Mouse (Mus musculus) forelimb bud, embryonic 11.5 days (tissue): ENCODE measurements around the gene Gm21976.

Source experiments
- DNase-seq: peaks from one replicate; pipeline ENCODE4 v3.0.0-alpha.2; 2012; ENCODE audit warnings: low read depth, low spot score

The Gm21976 gene

DNA sequence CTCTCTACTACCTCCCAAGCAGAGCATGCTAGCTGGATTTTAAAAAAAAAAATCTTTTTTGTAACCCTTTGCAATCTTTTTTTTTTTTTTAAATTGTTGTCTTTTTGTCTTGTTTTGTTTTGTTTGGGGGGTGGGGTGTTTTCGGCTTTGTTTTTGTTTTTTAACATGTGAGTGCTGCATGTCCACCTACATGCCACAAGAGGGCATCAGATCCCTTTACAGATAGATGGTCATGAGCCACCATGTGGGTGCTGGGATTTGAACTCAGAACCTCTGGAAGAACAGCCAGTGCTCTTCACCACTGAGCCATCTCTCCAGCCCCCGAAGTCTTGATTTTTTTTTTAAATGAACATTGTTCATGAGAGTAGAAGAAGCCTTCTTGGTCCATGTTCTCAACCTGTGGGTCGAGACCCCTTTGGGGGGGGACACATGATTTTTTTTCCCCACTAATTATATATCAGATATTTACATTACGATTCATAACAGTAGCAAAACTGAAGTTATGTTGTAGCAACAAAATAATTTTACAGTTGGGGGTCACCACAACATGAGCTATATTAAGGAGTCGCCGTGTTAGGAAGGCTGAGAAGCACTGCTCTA lies 18.3 kb downstream of the Gm21976 start:
- no peak for DNase-seq

DNA sequence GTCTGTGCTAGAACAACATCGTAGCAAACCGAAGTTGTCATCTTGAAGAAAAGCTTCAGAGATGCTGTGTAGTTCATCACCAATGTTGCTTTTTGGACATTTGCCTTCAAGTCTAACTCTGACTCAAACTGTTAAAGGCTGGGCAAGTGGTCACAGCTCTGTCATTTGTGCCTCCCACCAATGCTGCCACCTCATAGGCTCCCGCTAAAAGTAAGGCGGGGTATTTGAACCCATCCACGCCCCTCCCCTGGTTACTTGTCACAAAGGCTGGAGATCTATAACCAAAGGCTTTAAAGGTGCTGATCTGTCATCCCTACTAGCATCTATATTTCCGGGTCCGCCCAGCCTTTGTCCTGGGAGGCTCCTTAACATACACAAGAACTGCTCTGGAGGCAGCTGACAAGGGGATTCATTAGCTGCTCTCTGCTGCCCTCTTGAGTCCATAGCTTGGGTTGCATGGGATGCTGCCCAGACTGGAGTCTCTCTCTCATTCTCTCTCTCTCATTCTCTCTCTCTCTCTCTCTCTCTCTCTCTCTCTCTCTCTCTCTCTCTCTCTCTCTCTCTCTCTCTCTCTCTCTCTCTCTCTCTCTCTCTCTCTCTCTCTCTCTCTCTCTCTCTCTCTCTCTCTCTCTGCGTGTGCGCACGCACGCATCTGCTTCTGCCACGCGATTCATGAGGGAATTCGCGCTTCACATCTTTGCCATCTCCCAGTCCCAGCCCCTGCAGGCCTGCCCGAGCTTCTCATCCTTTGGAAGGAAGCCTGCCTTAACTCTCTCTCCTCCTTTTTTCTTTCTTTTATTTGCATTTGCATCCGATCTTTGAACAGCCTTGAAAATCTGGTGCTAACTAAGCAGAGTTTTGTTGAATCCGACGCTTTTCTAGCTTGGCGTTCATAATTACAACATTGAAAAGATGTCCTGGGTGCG lies 19.4 kb downstream of the Gm21976 start:
- peak; percentile 89 for DNase-seq

DNA sequence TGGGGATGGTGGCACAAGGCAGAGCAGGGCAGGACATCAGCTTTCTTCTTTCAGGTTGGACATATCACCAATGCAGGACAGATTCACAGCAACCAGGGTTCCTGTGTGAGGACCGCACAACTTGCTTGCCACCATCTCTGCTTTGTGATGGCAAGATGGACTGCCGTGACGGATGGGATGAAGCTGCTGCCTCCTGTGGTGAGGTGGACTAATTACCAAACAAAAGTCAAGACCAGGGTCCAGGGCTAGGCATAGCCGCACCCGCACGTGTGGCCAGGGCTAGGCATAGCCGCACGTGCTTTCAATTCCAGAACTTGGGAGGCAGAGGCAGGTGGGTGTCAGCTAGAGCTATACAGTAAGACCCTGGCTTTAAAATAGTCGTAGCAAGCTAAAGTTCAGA lies 25.6 kb downstream of the Gm21976 start:
- no peak for DNase-seq

- no peak for DNase-seq
Observed at GRCm38 (mm10) chr13:98306393-98306792, 26.7 kb downstream of the Gm21976 start.

- DNase-seq, result no peak
Observed at GRCm38 (mm10) chr13:98306852-98307475, 27.3 kb downstream of the Gm21976 start.

GRCm38 (mm10) chr13:98308004-98308403 lies 28.3 kb downstream of the Gm21976 start:
- DNase-seq, result no peak

DNA sequence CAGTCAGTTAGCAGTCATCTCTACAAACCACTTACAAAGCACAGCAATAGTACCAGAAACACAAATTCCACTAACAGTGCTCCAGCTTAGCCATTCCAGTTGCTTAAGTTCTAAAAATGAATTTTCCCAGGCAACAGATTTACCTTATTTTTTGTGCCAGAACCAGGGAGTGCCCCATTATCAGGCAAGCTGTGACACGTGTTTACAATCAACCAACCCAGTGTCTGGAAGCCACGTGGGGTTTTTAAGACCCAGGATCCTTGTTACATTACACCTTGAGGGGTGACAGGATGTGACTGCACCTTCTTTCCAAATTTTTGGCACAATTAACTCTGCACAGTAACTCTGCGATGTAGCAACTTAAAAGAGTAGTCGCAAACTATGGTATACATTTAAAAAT lies 29.0 kb downstream of the Gm21976 start:
- DNase-seq, result no peak

DNA sequence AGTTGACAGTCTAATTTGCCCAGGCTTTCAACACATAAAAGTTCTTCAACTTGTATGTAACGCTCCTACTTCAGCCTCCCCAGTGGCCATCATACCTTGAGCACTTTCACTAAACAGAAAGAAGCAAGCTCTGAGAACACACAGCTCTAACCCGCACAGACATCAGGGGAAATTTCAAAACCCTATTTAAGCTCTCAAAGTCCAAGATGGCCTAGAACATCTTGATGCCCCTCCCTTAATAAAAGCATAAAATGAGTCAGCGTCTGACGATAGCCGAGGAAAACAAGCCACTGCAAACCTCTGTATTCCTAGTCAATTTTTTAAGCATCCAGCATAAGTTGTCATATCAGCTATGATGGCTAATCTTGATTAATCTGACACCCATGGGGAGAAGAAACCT lies 31.9 kb downstream of the Gm21976 start:
- DNase-seq, result no peak

DNA sequence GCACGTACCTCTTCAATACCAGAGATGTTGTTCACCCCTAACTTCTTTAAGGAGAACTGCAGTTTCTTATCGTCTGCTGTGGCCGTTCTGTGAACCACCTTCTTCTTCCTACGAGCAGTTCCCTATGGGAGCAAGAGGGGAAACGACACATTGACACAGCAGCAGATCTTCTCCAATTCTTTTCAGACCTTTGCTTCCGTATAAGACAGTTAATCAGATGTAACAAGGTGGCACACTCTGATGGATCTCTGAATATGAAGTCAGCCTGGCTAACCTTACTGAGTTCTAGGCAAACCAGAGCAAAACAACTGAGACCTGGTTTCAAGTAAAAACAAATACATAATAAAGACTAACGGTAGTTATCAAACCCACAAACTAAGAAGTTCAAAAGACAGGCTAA lies 33.9 kb downstream of the Gm21976 start:
- no peak for DNase-seq

- DNase-seq, result no peak
Observed at GRCm38 (mm10) chr13:98315124-98315523, 35.4 kb downstream of the Gm21976 start.

GRCm38 (mm10) chr13:98316140-98316479 lies 36.4 kb downstream of the Gm21976 start:
- DNase-seq, result no peak

- peak; percentile 95 for DNase-seq
Observed at GRCm38 (mm10) chr13:98316480-98317245, 37.0 kb downstream of the Gm21976 start, which contains the start of gene Btf3. TSS of gene Btf3 (minus strand) at chr13:98317006.

- no peak for DNase-seq
Observed at GRCm38 (mm10) chr13:98317246-98317677, 37.6 kb downstream of the Gm21976 start.

DNA sequence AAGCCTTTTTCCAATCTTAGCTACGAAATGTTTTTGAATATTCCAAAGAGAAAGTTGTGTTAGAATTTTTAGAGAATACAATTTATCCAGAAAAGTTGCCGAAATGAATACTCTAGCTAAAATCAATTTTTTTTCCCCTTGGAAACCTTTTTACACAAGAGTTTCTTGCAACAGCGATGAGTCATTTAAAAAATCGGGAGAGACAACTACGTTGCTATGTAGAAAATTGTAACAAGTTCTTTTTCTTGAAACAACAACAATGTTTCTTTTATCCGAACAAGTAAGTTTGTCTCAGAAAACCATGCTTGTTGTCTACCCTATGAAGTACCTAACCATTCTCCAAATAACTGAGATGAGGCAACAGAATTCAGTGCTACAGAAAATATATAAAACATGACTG lies 38.2 kb downstream of the Gm21976 start:
- no peak for DNase-seq

- DNase-seq, result peak; percentile 60
Observed at GRCm38 (mm10) chr13:98325034-98325433, 45.3 kb downstream of the Gm21976 start.

- no peak for DNase-seq
Observed at GRCm38 (mm10) chr13:98332106-98332505, 52.4 kb downstream of the Gm21976 start.

DNA sequence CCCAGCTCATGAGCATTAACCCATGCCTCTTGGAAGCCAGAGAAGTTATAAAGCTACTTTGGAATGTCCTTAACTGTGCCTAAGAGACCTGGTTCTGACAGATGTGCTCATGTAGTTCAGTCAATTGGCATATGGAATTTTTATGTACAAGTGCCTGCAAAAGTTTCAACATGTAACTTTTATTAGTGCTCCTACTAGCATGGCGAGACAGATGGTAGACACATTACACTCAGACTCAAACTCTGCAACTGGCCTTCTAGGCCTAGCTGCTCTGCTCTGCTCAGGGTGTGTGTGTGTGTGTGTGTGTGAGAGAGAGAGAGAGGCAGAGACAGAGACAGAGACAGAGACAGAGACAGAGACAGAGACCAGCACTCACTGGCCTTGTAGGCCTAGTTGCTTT lies 56.5 kb downstream of the Gm21976 start:
- DNase-seq, result no peak

- DNase-seq, result no peak
Observed at GRCm38 (mm10) chr13:98340506-98340905, 60.8 kb downstream of the Gm21976 start.

DNA sequence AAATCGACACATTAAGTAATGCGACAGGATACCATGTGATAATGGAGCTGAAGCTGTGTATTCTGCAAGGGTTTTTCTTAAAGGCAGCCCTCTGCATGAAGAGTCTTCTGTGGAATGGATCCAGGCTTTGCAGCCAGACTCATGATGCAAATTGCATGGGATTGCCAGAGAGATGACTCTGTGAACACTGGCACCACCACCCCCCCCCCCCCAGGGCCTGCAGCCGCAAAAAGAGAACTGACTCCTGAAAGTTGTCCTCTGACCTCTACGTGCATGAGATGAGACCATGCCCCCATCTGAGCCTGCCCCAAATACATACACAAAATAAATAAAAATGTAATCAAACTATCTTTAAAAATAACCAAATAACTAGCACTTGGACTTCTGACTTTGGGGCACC lies 69.8 kb downstream of the Gm21976 start:
- no peak for DNase-seq

DNA sequence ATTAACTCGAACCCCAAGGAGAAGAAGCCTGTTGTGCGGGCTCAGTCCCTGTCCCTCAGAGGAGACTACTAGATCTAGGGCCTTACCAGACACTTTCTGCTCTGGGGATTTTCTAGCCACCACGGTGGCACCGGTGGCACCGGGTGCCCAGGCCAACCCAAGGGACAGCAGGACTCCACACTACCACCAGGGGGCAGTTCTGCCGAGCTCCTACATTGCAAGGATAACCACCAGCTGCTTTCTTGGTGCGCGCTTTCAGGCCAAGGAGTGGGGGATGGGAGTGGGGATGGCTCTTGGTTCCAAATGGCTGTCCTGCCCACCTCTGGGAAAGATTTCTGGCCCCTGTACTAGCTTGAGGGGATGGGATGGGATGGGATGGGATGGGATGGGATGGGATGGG lies 71.8 kb downstream of the Gm21976 start:
- peak; percentile 44 for DNase-seq

- no peak for DNase-seq
Observed at GRCm38 (mm10) chr13:98352381-98352975, 72.8 kb downstream of the Gm21976 start.
